Mouse (Mus musculus) naive thymus-derived CD4-positive, alpha-beta T cell, adult 2 months (primary cell): ENCODE results near the gene Asb18.

Source experiments
- DNase-seq: peaks from one replicate; pipeline ENCODE4 v3.0.0-alpha.2; 2011; ENCODE audit warnings: low read depth

Asb18 gene

GRCm38 (mm10) chr1:89971848-89972247 is 42.6 kb downstream of the Asb18 start:
- DNase-seq = no peak

DNA sequence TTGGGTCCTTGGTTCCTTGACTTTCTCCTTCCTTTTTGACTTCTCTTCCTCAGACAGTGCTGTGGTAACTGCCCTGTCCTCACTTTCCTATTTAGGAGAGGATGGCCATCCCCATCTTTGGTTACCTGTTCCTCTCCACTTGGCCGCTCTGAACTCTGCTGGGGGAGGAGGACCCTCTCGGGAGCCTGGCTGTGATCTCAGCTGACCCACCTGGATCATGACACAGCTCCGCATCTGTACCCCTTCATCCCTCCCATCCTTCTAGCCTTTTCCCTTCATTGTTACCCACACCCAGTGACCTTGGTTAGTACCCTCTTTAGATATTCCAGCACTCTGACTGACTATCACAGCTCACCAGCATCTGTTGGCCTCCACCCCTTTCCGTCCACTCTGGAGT is 44.8 kb downstream of the Asb18 start:
- no peak for DNase-seq

DNA sequence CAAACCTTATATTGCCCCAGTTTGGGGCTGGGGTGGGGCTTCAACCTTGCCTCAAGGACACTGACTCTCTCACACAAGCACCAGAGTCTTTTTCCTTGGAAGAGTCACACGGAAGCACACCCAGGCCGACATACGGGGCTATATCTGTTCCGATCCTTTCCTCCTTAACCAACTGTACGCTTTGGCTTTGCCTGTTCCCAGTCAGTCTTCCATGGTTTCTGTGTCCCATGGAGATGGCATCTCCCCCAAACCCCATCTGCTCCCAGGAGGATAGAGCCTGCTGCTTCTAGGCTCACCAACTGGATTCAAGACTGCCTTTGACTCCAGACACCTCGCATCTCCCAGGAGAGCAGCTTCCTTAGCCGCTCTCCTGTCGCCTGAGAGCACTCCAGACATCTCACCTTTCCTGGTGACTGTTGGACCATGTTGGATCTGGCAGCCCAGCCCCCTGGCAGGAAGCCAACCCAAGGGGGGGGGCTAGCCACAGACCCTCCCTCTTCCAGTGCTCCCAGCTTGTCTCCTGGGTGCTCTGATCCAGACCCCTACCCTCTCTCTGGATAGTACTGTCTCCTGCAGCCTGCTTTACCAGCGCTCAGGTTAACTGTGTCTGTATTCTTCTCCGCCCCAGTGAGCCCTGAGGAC is 45.3 kb downstream of the Asb18 start:
- DNase-seq = no peak

DNA sequence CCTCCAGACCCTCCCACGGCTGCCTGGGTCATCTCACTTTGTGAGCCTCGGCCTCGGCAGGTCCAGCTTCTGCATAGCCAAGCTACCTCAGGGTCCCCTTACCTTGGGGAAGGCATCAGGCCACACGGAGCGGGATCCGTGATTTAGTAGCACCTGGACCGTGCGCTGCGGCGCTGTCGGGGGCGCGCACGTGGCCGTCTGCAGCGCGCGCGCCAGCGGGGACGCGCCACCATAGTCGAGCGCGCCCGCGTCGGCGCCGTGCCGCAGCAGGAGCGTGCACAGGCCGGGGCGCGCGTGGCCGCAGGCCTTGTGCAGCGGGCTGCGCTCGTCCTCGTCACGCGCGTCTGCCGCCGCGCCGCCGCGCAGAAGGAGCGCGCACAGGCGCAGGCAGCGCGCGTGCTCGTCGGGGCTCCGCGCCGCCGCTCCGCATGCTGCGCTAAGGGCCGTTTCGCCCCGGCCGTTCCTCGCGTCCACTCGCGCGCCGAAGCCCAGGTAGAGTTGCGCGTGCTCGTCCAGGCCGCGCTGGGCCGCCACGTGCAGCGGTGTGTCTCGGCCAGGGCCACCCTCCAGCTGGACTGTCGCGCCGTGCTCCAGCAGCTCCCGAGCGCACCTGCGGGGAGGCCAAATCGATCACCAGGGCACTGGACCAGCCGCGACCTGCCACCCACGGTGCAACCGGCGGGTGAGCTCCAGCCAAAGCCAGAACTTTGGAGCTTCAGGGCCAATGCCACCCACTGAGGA is 46.2 kb downstream of the Asb18 start:
- no peak for DNase-seq

- DNase-seq = no peak
Observed at GRCm38 (mm10) chr1:89967585-89967984, 46.9 kb downstream of the Asb18 start.

- no peak for DNase-seq
Observed at GRCm38 (mm10) chr1:89964426-89964825, 50.0 kb downstream of the Asb18 start.

GRCm38 (mm10) chr1:89963296-89963695 is 51.2 kb downstream of the Asb18 start:
- DNase-seq = no peak

DNA sequence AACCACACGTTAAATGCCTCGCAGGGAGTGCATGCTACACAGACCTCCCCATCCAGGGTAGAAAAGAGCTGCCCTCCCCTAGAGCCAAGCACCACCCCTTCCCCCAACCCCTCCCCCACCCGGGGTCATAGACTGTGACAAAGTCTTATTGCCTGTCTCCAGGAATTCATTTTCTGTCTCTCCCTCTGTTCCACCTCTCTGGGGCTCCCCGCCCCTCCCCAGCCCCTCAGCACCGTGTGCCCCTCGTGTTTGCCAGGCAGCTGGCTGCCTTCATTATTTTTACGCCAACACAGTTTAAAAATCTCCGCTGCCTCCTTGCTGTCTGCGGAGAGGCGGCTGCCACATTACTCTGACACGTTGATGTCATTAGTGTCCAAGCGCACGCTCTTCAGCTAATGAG is 52.4 kb downstream of the Asb18 start:
- no peak for DNase-seq

DNA sequence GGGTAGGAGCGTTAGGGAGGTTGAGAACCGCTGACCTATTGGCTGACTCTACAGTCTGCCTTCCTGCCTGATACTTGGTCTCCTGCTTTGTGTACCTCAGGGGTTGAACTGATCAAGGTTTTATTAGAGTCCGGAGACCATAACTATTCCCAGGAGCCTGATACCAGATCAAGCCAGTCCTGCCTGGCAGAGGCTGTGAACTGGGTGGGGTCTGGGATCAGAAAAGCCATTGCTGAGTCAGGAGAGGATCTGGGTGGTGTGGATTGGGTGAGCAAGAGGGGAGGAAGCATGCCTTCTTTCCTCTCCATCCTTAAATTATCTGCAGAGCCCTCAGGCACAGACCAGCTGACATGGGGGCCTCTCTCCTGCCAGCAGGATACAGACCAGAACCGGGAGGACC is 55.1 kb downstream of the Asb18 start:
- no peak for DNase-seq

DNA sequence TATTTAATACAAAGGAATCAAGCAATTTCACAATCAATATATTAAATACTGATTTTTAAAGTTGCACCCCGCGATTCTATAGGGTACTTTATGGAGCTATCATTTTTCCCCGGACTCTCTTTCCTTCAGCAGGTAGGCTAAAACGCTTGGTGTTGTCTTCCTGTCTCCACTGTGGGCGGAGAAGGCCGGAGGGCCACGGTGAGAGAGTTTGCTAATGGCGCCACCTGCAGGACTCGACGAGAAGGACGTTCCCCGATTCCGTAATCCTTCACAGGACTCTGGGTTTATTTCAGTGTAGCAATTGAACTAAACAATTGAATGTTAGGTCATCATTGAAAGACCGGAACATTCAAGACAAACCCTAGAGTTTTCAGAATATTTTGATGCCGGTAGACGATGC is 71.3 kb downstream of the Asb18 start:
- peak; percentile 8 for DNase-seq

GRCm38 (mm10) chr1:89942395-89942976 is 72.0 kb downstream of the Asb18 start:
- no peak for DNase-seq

DNA sequence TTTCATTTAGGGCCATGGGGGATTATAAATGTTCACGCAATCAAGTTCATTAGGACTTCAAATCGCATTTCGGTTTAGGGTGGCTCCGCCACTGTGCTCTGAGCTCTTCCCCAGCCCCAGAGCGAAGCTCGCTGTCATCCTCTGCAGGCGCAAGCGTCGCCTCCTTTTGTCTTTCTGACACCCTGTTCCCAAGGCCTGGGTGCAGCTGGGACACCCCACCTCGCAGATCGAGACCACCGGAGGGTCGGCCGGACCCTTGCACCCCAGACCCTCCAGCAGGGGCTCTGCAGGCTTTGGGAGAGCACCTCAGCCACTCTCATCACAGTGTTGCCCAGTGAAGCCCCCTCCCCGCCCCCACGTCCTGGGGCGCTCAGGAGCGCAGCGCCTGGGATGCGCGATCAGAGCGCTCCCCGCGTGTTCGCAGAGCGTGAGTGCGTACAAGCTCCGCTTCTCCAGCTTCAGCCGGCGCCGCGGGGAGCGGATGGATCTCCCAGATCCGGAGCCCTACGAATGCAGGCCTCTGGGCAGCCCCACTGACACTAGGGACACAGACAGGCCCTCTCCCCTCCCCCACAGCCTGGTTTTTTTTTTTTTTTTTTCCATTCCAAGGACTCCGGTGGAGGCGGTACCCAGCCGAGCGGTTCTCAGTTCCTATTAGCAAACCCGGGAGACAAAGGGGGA is 72.6 kb downstream of the Asb18 start:
- no peak for DNase-seq

DNA sequence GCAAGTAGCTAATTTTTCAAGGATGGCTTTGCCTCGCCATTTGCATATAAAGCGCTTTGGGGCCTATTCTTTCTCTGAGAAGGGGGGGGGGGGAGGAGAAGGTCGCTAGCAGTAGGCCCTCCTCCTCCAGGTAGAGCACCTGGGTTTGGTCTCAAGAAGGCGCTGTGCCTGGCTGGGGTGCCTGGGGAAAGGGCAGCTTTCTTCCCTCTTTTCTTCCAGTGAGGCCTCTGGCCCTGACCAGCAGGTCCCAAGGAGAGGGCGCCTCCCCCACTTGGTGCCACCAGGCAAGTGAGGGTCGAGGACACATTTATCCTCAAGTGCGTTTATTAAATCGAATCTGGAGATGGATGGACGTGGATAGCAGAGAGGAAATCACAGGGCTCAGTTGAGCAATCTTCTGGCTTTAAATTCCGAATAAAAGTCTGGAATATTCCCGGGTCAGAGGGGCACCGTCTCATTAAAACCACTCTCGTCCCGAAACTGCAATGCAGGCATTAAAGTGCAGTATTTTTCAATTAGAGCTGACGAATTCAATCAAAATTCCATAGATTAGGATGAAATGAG is 73.4 kb downstream of the Asb18 start:
- DNase-seq = no peak

DNA sequence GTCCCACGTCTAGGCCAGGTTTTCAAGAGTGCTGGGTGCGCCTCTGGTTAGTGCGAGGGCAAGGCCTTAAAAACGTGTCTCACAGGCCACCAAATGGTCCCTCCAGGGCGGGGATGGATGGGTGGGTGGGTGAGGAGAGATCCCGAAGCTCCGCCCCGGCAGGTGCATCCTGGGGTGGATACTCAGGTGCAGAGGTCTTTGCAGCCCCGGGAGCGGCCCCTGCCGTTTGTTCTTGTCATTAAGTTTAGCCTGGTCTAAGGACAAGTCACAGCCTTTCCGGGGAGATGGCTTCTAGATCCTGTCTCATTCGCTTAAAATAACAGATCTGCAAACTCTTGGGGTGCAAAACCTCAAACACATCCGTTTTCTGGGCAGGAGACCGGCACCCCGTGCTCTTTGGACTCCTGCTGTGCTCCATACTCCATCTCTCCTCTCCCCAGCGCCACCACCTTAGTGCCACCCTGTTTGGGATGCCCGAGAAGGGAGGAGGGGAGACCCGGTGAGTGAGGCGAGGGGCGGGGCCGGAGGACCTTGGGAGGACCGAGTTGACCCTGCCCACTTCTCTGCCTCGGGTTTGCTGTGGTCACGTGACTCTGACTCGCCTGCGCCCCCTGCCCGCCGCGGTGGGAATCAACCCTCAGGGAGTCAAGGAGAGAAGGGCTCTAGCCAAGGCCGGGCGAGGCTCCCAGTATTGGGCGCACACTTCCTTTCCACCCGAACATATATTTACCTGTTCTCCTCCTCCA is 74.3 kb downstream of the Asb18 start:
- no peak for DNase-seq

GRCm38 (mm10) chr1:89939596-89939960 is 74.9 kb downstream of the Asb18 start:
- no peak for DNase-seq

DNA sequence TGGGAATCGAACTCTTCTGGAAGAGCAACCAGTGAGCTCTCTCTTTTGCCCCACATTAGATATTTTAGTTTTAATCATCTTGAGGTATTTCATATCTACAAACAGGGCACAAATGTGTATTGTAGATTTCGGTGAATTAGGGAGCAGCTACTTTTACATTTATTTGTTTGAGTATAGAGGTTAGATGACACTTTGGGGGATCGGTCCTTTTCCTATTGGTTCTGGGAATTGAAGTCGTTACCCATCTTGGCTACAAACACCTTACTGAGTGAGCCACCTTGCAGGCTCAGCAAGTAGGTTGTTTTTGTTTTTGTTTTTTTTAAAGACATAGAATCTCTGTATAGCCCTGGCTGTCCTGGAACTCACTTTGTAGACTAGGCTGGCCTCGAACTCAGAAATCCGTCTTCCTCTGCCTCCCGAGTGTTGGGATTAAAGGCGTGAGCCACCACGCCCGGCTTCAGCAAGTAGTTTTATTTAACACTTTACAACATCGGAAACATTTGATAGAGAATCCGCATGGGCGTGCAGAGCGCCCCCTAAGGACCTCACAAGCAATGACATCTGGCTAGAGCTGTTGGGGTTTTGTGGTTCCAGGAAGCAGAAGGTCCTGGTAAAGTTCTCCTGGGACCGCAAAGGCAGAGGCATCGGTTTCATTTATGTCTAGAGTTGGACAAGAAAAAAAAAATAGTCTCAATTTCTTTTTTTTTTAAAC is 75.4 kb downstream of the Asb18 start:
- no peak for DNase-seq

- DNase-seq = no peak
Observed at GRCm38 (mm10) chr1:89935493-89936348, 78.7 kb downstream of the Asb18 start.

DNA sequence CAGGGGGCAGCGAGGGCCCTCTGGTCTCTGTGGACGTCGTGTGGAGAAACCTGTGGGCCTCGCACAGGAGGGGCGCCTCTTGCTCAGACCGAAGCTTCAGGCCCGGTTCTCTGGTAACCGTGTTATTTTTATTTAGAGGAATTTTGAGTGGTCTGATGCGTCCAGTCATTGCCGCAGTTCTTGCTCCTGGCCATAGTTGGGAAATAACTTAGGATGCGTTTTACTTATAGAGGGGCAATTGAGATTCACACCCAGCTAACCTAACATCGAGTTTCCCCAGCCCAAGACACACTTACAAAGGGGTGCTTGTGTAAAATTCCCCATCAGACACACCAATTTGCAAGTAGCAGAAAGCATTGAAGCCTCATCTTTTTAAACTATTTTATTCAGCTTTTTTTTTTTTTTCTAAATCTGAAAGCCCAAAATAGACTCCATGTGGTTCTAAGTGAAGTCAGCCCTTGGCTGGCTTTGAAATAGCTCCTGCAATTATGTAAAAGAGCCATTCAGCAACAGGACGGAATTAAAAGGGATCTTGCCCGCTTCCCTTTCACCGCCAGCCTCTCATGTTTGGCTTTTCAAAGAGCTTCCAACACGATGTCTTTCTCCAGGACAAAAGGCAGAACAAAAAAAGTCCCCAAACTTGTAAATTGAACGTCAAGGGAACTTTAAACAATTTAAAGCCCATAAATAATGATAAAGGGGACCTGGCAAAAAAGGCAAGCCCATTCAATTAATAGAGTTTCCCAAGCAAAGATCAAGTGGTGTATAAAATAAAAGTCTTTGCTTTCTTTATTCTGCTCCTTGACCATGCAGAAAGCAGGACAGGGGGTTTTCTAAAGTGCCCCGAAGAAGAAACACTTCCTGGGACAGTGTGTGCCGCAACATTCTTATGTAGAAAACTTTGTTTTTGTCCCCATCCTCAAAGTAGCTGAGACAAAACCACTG is 79.9 kb downstream of the Asb18 start:
- no peak for DNase-seq

GRCm38 (mm10) chr1:89933786-89934185 is 80.7 kb downstream of the Asb18 start:
- no peak for DNase-seq
